Mouse (Mus musculus) liver, embryonic 16.5 days (tissue): ENCODE measurements around the gene Mtmr6. TPM values are rescaled to one million over a fixed set of nuclear protein-coding genes. Genes with fewer than 3 reads are reported as not detected.

Experiments
- ATAC-seq: fragments of 200-750 bp; cut with Nextera tagmentation; 2 replicates; pipeline ENCODE4 v1.8.0; 2017; ENCODE audit warnings: low read depth, mild to moderate bottlenecking, moderate number of reproducible peaks, moderate library complexity
- H3K27ac ChIP-seq: fragments of 300-500 bp; sonication (generic); 2 replicates; pipeline ENCODE4 v1.5.1; 2014; ENCODE audit warnings: mild to moderate bottlenecking, low read length
- H3K27me3 ChIP-seq: fragments of 300-500 bp; sonication (generic); 2 replicates; pipeline ENCODE4 v1.6.1; 2014; ENCODE audit warnings: low read depth, low read length, mixed read lengths; ENCODE audit not compliant: control insufficient read depth, insufficient read depth
- H3K36me3 ChIP-seq: fragments of 300-500 bp; sonication (generic); 2 replicates; pipeline ENCODE4 v1.6.1; 2014; ENCODE audit warnings: mild to moderate bottlenecking; ENCODE audit not compliant: control insufficient read depth, insufficient read depth
- H3K4me1 ChIP-seq: fragments of 300-500 bp; sonication (generic); 2 replicates; pipeline ENCODE4 v1.6.1; 2014; ENCODE audit warnings: low read depth, low read length, mixed read lengths; ENCODE audit not compliant: control insufficient read depth
- H3K4me2 ChIP-seq: fragments of 300-500 bp; sonication (generic); 2 replicates; pipeline ENCODE4 v1.6.1; 2014; ENCODE audit warnings: low read depth, low read length, mixed read lengths
- H3K4me3 ChIP-seq: fragments of 300-500 bp; sonication (generic); 2 replicates; pipeline ENCODE4 v1.5.1; 2014; ENCODE audit warnings: low read depth, mild to moderate bottlenecking, low read length
- H3K9ac ChIP-seq: fragments of 300-500 bp; sonication (generic); 2 replicates; pipeline ENCODE4 v1.6.1; 2014; ENCODE audit warnings: low read depth, low read length
- H3K9me3 ChIP-seq: fragments of 300-500 bp; sonication (generic); replicated peaks from 2 replicates; pipeline ENCODE4 v1.6.1; 2016; ENCODE audit warnings: low read length; ENCODE audit not compliant: control insufficient read depth
- WGBS: fragments of 180-500 bp; shearing (Covaris S2); extraction: QIAGEN DNeasy Blood & Tissue Kit; methylation state at CpG from one replicate; pipeline ENCODE4 v1.1.7; 2014; ENCODE audit not compliant: insufficient replicate concordance; 5-methylcytosine and 5-hydroxymethylcytosine counted together
- polyA plus RNA-seq: library from polyadenylated mRNA; unstranded; fragments of >200 nt; fragmentation: Nextera tagmentation; extraction: Ambion mirVana; gene quantifications from 2 replicates; pipeline ENCODE4 v1.2.1, GENCODE M21; 2015

Gene Mtmr6
- polyA plus RNA-seq, 1 experiment from 2014 or later: 13.1 TPM

DNA sequence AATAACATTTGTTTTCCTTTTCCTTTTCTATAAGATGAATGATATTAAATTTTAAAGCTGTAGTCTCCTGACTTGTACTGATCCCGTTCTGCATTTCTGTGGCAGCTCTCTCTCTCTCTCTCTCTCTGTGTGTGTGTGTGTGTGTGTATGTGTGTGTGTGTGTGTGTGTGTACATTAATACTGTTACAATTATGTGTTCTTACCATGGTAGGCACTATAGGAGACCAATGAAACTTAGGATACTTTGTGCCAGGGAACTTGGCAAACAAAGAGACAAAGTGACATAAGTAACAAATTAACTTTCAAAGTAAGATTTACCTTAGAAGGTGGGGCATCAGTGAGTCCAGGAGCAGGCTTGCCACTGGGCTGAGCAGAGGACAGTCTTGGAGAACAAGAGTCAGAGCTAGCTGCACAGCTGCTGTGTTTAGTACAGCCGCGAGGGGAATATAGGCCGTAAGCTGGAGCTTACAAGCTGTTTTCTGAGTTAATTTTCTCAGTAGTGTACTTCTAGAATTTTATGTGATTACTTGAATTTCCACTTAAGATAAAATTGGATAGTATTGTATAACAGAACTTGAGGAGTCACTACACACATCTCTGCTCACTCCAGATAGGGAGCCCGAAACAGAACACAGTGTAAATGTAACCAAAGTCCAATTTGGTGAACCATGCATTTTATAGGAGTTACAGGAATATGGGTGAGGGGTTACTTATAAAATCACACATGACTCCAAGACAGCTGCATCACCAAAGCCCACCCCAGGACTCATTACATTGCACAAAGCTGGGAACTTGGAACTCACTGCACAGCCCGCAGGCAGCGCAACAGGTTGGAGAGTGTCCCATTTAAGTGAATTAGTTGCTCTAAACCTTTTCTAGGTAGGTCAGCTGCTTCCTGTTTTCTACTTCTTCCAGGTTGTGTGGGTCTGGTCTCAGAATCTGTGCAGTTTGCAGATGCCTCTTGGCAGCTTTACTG, 10.6 kb downstream of the Mtmr6 start:
- no peak overlapping the region for H3K4me2 ChIP-seq
- no peaks in the 10 kb centered on the region for H3K36me3 ChIP-seq
- WGBS: 81% methylated on average over 7 of the region's 7 CpGs
- ATAC-seq: no peak
- H3K27ac ChIP-seq: no peak overlapping the region
- H3K27me3 ChIP-seq: no peaks in the 10 kb centered on the region
- H3K9me3 ChIP-seq: no peaks in the 10 kb centered on the region
- no peak overlapping the region for H3K9ac ChIP-seq
- H3K4me3 ChIP-seq: no peak overlapping the region
- no peaks in the 10 kb centered on the region for H3K4me1 ChIP-seq

DNA sequence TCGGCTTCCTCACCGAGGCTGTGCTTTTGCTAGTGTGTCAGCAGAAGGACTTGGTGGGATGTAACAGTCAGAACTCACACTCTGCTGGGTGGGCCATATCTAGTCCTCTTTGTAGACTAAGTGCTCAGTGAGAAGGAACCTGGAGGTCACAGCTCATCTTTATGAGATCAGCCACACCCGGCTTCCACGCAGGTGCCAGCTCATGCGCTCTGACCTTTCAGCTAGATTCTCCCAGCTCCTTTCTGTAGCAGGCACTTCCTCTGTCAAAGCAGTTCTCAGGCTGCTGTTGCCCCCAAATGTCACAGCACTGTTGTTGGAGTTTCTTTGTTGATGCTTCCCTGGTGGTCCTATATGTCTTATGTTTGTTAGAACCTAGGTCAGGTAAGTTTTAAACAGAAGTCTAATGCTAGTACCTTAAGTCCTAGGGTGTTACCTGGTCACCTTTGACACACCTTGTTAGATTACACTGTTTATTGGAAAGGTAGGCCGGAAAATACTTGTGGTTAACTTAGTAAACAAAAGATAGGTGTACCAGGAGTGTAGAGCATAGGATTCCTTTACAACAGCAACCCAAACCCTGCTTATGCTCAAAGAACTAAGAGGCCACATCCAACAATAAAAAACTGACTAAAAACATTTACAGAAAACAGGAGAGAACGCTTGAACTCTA, 21.3 kb downstream of the Mtmr6 start:
- H3K9ac ChIP-seq: no peak overlapping the region
- H3K27me3 ChIP-seq: no peaks in the 10 kb centered on the region
- H3K9me3 ChIP-seq: no peaks in the 10 kb centered on the region
- no peak overlapping the region for H3K4me2 ChIP-seq
- 77% methylated on average over 7 of the region's 7 CpGs for WGBS
- no peak overlapping the region for H3K4me3 ChIP-seq
- H3K36me3 ChIP-seq: peaks cover 3% of the 10 kb centered on the region
- no peak for ATAC-seq
- H3K4me1 ChIP-seq: no peaks in the 10 kb centered on the region; the same call in 1 of the 2 replicates
- no peak overlapping the region for H3K27ac ChIP-seq

DNA sequence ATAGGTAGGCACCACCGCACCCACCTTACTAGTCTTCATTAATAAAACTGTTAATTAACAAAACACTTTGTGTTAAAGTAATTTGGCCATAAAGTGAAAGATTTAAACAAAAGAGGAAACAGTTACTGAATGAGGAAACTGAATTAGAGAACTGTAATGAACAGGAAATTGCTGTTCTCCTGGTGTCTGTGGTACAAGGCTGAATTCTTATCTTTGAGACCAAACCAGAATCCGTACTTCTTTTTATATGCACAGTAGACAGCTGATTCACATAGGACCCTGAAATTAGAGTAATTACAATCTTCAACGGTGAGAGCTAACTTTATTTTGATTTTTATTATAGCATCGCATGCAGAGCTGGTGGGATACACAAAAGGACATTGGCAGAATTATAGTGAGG, 25.3 kb downstream of the Mtmr6 start:
- Histone ChIP-seq H3K4me2 (no peak overlapping the region), H3K4me1 (no peaks in the 10 kb centered on the region; the same call in 1 of the 2 replicates), H3K9me3 (no peaks in the 10 kb centered on the region), H3K27ac (no peak overlapping the region), H3K4me3 (no peak overlapping the region), H3K9ac (no peak overlapping the region), H3K36me3 (peaks cover 3% of the 10 kb centered on the region; the same call in 1 of the 2 replicates), H3K27me3 (no peaks in the 10 kb centered on the region)
- WGBS: 45% methylated on average over 4 of the region's 4 CpGs
- ATAC-seq: no peak

DNA sequence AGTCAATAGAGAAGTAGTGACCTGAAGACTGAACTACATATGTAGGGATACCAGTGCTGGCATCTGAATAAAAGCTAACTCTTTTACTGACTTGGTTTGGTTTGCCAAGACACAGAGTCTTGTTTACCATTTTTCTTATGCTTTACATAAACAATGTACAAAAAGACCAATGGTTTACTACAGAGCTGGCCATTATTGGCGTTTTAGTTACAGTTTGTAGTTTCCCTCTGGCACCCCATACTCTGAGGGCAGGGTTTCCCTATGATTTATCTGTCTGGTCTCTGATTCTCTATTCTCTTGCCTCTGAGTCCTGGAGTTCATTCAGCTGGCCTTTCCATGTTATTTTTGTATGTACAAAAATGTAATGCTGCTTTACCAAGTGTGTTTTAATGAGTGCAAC, 30.5 kb downstream of the Mtmr6 start:
- H3K9me3 ChIP-seq: no peaks in the 10 kb centered on the region
- no peak overlapping the region for H3K9ac ChIP-seq
- peaks cover 8% of the 10 kb centered on the region for H3K36me3 ChIP-seq
- ATAC-seq: no peak
- no peaks in the 10 kb centered on the region for H3K27me3 ChIP-seq
- no peak overlapping the region for H3K4me3 ChIP-seq
- no peaks in the 10 kb centered on the region; the same call in 1 of the 2 replicates for H3K4me1 ChIP-seq
- WGBS: 76% methylated on average over 1 of the region's 1 CpGs
- no peak overlapping the region for H3K27ac ChIP-seq
- H3K4me2 ChIP-seq: no peak overlapping the region

DNA sequence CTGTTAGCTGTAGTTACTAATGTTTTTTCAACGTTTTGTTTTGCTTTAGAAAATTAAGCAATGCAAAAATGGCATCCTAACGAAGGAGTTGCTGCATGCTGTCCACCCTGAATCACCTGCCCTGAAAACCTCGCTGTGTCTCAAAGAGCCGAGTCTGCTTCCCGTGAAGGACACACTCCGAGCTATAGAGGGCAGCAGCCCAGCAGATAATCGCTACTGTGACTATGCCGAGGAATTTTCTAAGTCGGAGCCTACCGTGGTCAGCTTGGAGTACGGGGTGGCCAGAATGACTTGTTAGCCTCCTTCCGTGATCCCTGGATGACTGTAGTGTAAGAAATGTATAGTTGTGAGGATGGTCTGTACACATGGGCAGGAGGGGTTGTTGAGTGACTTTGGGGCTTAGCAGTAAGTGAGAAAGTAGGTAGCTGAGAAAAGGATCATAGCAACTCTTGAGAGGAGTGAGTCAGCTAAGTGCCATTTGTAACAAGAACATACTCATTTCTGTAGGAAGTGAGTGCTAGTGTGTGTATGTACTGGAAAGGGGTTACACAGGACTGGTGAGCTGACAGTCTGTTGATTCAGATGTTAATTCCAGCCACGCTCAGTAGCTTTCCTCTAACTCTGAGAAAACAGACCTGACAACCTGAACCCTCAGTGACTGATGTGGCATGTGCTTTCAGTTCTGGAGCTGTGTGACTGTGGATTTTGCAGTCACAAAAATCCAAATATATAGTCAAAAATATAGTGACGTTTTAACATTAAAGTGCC, 35.4 kb downstream of the Mtmr6 start:
- no peaks in the 10 kb centered on the region for H3K4me1 ChIP-seq
- WGBS: 79% methylated on average over 14 of the region's 14 CpGs
- ATAC-seq: no peak
- H3K4me3 ChIP-seq: no peak overlapping the region
- H3K36me3 ChIP-seq: peaks cover 12% of the 10 kb centered on the region
- H3K27ac ChIP-seq: no peak overlapping the region
- no peaks in the 10 kb centered on the region for H3K27me3 ChIP-seq
- no peak overlapping the region for H3K4me2 ChIP-seq
- H3K9me3 ChIP-seq: no peaks in the 10 kb centered on the region
- H3K9ac ChIP-seq: no peak overlapping the region

DNA sequence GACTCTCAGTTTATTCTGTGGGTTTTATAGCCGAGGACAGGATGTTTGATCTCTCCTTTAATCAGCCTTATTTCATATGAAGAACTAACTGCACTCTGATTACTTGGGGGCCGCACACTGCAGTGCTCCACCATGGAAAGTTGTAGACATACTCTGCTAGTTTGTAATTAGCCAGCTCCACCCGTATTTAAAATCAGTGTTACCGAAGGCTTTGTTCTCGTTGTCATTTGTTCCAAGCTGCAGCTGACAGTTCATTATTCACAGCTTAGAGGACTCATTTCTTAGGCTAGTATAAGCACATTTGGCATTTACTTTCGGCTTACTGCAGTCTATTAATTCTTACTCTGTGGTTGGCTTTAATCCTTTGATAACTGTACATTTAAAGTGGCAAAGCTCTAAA, 36.0 kb downstream of the Mtmr6 start:
- H3K27ac ChIP-seq: no peak overlapping the region
- no peak overlapping the region for H3K4me3 ChIP-seq
- H3K4me1 ChIP-seq: no peaks in the 10 kb centered on the region
- H3K27me3 ChIP-seq: no peaks in the 10 kb centered on the region
- H3K9me3 ChIP-seq: no peaks in the 10 kb centered on the region
- H3K36me3 ChIP-seq: peaks cover 12% of the 10 kb centered on the region
- ATAC-seq: no peak
- no peak overlapping the region for H3K9ac ChIP-seq
- no peak overlapping the region for H3K4me2 ChIP-seq
- 74% methylated on average over 6 of the region's 6 CpGs for WGBS

DNA sequence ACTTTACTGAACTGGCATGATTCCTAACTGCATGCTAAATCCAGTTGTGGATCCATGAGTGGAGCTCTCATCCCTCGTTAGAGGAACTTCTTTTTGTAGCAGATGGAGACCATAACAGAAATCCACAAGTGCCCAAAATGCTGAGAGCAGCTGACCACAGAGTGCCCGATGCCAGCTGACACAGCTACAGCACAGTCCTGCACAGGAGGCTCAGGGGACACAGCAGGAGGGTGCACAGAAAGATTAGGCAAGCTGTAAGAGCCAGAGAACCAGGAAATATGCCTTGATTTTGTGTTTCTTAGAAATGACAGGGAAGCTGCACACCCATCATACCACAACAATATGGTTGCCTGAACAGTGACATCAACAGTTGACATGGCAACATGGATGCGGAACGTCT, 37.4 kb downstream of the Mtmr6 start:
- Histone ChIP-seq H3K9ac (no peak overlapping the region), H3K4me1 (no peaks in the 10 kb centered on the region), H3K36me3 (peaks cover 12% of the 10 kb centered on the region), H3K9me3 (no peaks in the 10 kb centered on the region), H3K27ac (no peak overlapping the region), H3K27me3 (no peaks in the 10 kb centered on the region), H3K4me3 (no peak overlapping the region), H3K4me2 (no peak overlapping the region)
- no peak for ATAC-seq
- WGBS: 72% methylated on average over 4 of the region's 4 CpGs

DNA sequence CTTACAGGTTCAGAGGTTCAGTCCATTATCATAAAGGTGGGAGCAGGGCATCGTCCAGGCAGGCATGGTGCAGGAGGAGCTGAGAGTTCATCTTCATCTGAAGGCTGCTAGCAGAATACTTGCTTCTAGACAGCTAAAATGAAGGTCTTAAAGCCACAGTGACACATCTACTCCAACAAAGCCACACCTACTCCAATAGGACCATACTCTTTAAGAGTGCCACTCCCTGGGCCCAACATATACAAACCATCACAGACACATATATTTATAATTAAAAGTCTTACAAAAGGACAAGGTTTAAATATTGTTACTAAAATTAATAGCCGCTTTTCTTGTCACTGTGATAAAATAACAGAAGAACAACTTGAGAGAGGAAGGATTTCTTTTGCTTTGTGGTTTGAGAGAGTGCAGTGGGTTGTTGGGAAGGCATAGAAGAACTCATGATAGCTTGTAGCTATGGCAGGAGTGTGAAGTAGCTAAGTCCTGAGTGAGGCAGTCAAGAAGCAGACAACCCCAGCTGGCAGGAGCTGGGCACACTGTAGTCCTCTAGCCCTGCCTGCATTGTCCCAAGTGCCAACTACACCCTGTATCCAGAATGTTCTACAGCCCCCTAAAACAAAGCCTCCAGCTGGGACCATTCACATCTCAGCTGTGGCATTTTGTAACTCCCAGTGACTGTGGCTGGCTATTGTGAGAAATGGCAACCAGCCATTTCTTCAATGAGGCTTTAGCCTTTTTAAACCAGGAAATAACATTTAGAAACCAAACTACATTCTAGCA, 39.6 kb downstream of the Mtmr6 start:
- ATAC-seq: no peak
- peaks cover 10% of the 10 kb centered on the region for H3K36me3 ChIP-seq
- no peak overlapping the region for H3K4me3 ChIP-seq
- 78% methylated on average over 2 of the region's 2 CpGs for WGBS
- H3K9ac ChIP-seq: no peak overlapping the region
- H3K27ac ChIP-seq: no peak overlapping the region
- no peaks in the 10 kb centered on the region for H3K27me3 ChIP-seq
- H3K4me2 ChIP-seq: no peak overlapping the region
- no peaks in the 10 kb centered on the region for H3K9me3 ChIP-seq
- H3K4me1 ChIP-seq: no peaks in the 10 kb centered on the region
